Mouse (Mus musculus) MEL (cell line): ENCODE results near the gene Hnmt. TPM values are rescaled to one million over a fixed set of nuclear protein-coding genes. Genes with fewer than 3 reads are reported as not detected.

ENCODE experiments used
- DNase-seq: peaks from one replicate; pipeline ENCODE4 v3.0.0; 2011; ENCODE audit warnings: low read depth, low spot score
- H3K27ac ChIP-seq: 2 replicates; pipeline ENCODE4 v1.5.1; 2012; ENCODE audit warnings: low read depth, mild to moderate bottlenecking, control low read depth, low read length, moderate library complexity; ENCODE audit not compliant: control insufficient read depth
- H3K27me3 ChIP-seq, 2 experiments: fragments of 150-350 bp in 1 of 2; sonication (generic) in 1 of 2; 2 replicates each; pipeline ENCODE4 v1.6.1; 2012; ENCODE audit warnings: low read length in 2 of 2, mild to moderate bottlenecking in 2 of 2, improper control_type of control experiment in 1 of 2, moderate library complexity in 1 of 2; ENCODE audit not compliant: insufficient read depth in 2 of 2, control insufficient read depth in 1 of 2
- H3K36me3 ChIP-seq, 2 experiments: 2 replicates each; pipeline ENCODE4 v1.6.1; 2012 to 2014; ENCODE audit warnings: low read length in 2 of 2, improper control_type of control experiment in 1 of 2, inconsistent platforms in 1 of 2, mild to moderate bottlenecking in 1 of 2; ENCODE audit not compliant: insufficient read depth in 2 of 2, control insufficient read depth in 1 of 2
- H3K4me1 ChIP-seq, 2 experiments: fragments of 150-350 bp in 1 of 2; sonication (generic) in 1 of 2; 2 replicates each; pipeline ENCODE4 v1.6.1; 2012; ENCODE audit warnings: low read length in 2 of 2, improper control_type of control experiment in 1 of 2, mild to moderate bottlenecking in 1 of 2; ENCODE audit not compliant: insufficient read depth in 2 of 2, control insufficient read depth in 1 of 2
- H3K4me3 ChIP-seq, 2 experiments: fragments of 150-350 bp in 1 of 2; sonication (generic) in 1 of 2; 2 replicates each; pipeline ENCODE4 v1.5.1; 2012; ENCODE audit warnings: low read depth in 2 of 2, low read length in 2 of 2, mild to moderate bottlenecking in 2 of 2, moderate library complexity in 2 of 2, control low read depth in 1 of 2, improper control_type of control experiment in 1 of 2; ENCODE audit not compliant: control insufficient read depth in 1 of 2, insufficient read depth in 1 of 2
- H3K79me2 ChIP-seq: 2 replicates; pipeline ENCODE4 v1.6.1; 2012; ENCODE audit warnings: mild to moderate bottlenecking, low read length, moderate library complexity; ENCODE audit not compliant: control insufficient read depth, poor library complexity, insufficient read depth
- H3K9ac ChIP-seq: 2 replicates; pipeline ENCODE4 v1.6.1; 2012; ENCODE audit warnings: low read depth, mild to moderate bottlenecking, control low read depth, low read length, moderate library complexity; ENCODE audit not compliant: control insufficient read depth, poor library complexity, severe bottlenecking
- H3K9me3 ChIP-seq: fragments of 150-350 bp; sonication (generic); replicated peaks from 2 replicates; pipeline ENCODE4 v1.6.1; 2012; ENCODE audit warnings: mild to moderate bottlenecking, low read length, improper control_type of control experiment, moderate library complexity; ENCODE audit not compliant: insufficient read depth
- BHLHE40 ChIP-seq: IDR thresholded peaks from 2 replicates; pipeline ENCODE4 v1.6.1; 2012; ENCODE audit warnings: low read depth, mild to moderate bottlenecking, inconsistent platforms, low read length, improper control_type of control experiment, borderline replicate concordance
- CHD1 ChIP-seq: IDR thresholded peaks from 2 replicates; pipeline ENCODE4 v1.6.1; 2012; ENCODE audit warnings: low read depth, mild to moderate bottlenecking, inconsistent platforms, low read length, improper control_type of control experiment
- CHD2 ChIP-seq: IDR thresholded peaks from 2 replicates; pipeline ENCODE4 v1.6.1; 2011; ENCODE audit warnings: low read length, improper control_type of control experiment
- CTCF ChIP-seq, 3 experiments: IDR thresholded peaks in 2 of 3; conservative IDR thresholded peaks in 1 of 3; 2 replicates each; pipeline ENCODE4 v1.5.1; 2011 to 2012; ENCODE audit warnings: low read length in 3 of 3, low read depth in 2 of 3, mild to moderate bottlenecking in 2 of 3, improper control_type of control experiment in 1 of 3, inconsistent platforms in 1 of 3, mixed read lengths in 1 of 3, moderate library complexity in 1 of 3; ENCODE audit not compliant: control insufficient read depth in 1 of 3, insufficient read depth in 1 of 3, poor library complexity in 1 of 3, severe bottlenecking in 1 of 3
- E2F4 ChIP-seq: IDR thresholded peaks from 2 replicates; pipeline ENCODE4 v1.6.1; 2011; ENCODE audit warnings: low read depth, low read length, improper control_type of control experiment, borderline replicate concordance
- EP300 ChIP-seq, 2 experiments: IDR thresholded peaks; 2 replicates each; pipeline ENCODE4 v1.6.1; 2011; ENCODE audit warnings: improper control_type of control experiment in 2 of 2, low read length in 2 of 2, low read depth in 1 of 2, mild to moderate bottlenecking in 1 of 2
- ETS1 ChIP-seq: IDR thresholded peaks from 2 replicates; pipeline ENCODE4 v1.6.1; 2012; ENCODE audit warnings: low read depth, mild to moderate bottlenecking, inconsistent platforms, low read length, improper control_type of control experiment, moderate library complexity
- GATA1 ChIP-seq: IDR thresholded peaks from 2 replicates; pipeline ENCODE4 v1.6.1; 2011; ENCODE audit warnings: low read depth, low read length, improper control_type of control experiment
- HCFC1 ChIP-seq: IDR thresholded peaks from 2 replicates; pipeline ENCODE4 v1.6.1; 2012; ENCODE audit warnings: low read depth, mild to moderate bottlenecking, inconsistent platforms, low read length, improper control_type of control experiment, moderate library complexity
- MAX ChIP-seq: IDR thresholded peaks from 2 replicates; pipeline ENCODE4 v1.6.1; 2011; ENCODE audit warnings: low read length, improper control_type of control experiment
- MAZ ChIP-seq: IDR thresholded peaks from 2 replicates; pipeline ENCODE4 v1.6.1; 2012; ENCODE audit warnings: low read depth, mild to moderate bottlenecking, inconsistent platforms, low read length, improper control_type of control experiment
- MEF2A ChIP-seq: IDR thresholded peaks from 2 replicates; pipeline ENCODE4 v1.6.1; 2014; ENCODE audit warnings: low read depth, mild to moderate bottlenecking, inconsistent platforms, low read length, improper control_type of control experiment; ENCODE audit not compliant: poor library complexity, insufficient replicate concordance, severe bottlenecking; ENCODE audit errors: extremely low read depth
- MXI1 ChIP-seq: IDR thresholded peaks from 2 replicates; pipeline ENCODE4 v1.6.1; 2011; ENCODE audit warnings: mild to moderate bottlenecking, low read depth, low read length, improper control_type of control experiment
- MYB ChIP-seq: IDR thresholded peaks from 2 replicates; pipeline ENCODE4 v1.6.1; 2011; ENCODE audit warnings: mild to moderate bottlenecking, low read depth, low read length, improper control_type of control experiment
- MYC ChIP-seq: IDR thresholded peaks from 2 replicates; pipeline ENCODE4 v1.6.1; 2011; ENCODE audit warnings: low read depth, mild to moderate bottlenecking, low read length, improper control_type of control experiment, moderate library complexity
- NELFE ChIP-seq: IDR thresholded peaks from 2 replicates; pipeline ENCODE4 v1.6.1; 2011; ENCODE audit warnings: low read depth, low read length, improper control_type of control experiment
- POLR2A ChIP-seq, 2 experiments: IDR thresholded peaks; 2 replicates each; pipeline ENCODE4 v1.6.1; 2011 to 2012; ENCODE audit warnings: low read length in 2 of 2, mild to moderate bottlenecking in 2 of 2, control low read depth in 1 of 2, improper control_type of control experiment in 1 of 2, low read depth in 1 of 2, moderate library complexity in 1 of 2; ENCODE audit not compliant: control insufficient read depth in 1 of 2, insufficient read depth in 1 of 2, poor library complexity in 1 of 2
- POLR2AphosphoS2 ChIP-seq: IDR thresholded peaks from 2 replicates; pipeline ENCODE4 v1.6.1; 2011; ENCODE audit warnings: low read length, improper control_type of control experiment
- POLR2AphosphoS5 ChIP-seq: IDR thresholded peaks from 2 replicates; pipeline ENCODE4 v1.6.1; 2012; ENCODE audit warnings: low read depth, borderline replicate concordance, mild to moderate bottlenecking, inconsistent platforms, low read length, moderate library complexity, mixed read lengths
- RAD21 ChIP-seq: IDR thresholded peaks from 2 replicates; pipeline ENCODE4 v1.6.1; 2011; ENCODE audit warnings: mild to moderate bottlenecking, low read depth, low read length, improper control_type of control experiment
- RCOR1 ChIP-seq: IDR thresholded peaks from 2 replicates; pipeline ENCODE4 v1.6.1; 2012; ENCODE audit warnings: low read depth, mild to moderate bottlenecking, inconsistent platforms, low read length, improper control_type of control experiment
- SIN3A ChIP-seq: IDR thresholded peaks from 2 replicates; pipeline ENCODE4 v1.6.1; 2012; ENCODE audit warnings: low read length, improper control_type of control experiment, inconsistent platforms
- USF1 ChIP-seq: IDR thresholded peaks from 2 replicates; pipeline ENCODE4 v1.6.1; 2014; ENCODE audit warnings: low read depth, mild to moderate bottlenecking, inconsistent platforms, low read length, improper control_type of control experiment, moderate library complexity
- ZC3H11A ChIP-seq: IDR thresholded peaks from 2 replicates; pipeline ENCODE4 v1.6.1; 2012; ENCODE audit warnings: low read depth, mild to moderate bottlenecking, inconsistent platforms, low read length, improper control_type of control experiment
- ZKSCAN1 ChIP-seq: IDR thresholded peaks from 2 replicates; pipeline ENCODE4 v1.6.1; 2012; ENCODE audit warnings: low read depth, mild to moderate bottlenecking, inconsistent platforms, low read length, improper control_type of control experiment, moderate library complexity
- ZMIZ1 ChIP-seq: IDR thresholded peaks from 2 replicates; pipeline ENCODE4 v1.6.1; 2012; ENCODE audit warnings: low read depth, mild to moderate bottlenecking, inconsistent platforms, low read length, improper control_type of control experiment, moderate library complexity
- ZNF384 ChIP-seq: IDR thresholded peaks from 2 replicates; pipeline ENCODE4 v1.6.1; 2012; ENCODE audit warnings: low read depth, mild to moderate bottlenecking, inconsistent platforms, low read length, improper control_type of control experiment
- polyA plus RNA-seq, 2 experiments: library from polyadenylated mRNA; stranded (reverse) in 1 of 2; unstranded in 1 of 2; fragments of >175 nt in 1 of 2; fragments of >200 nt in 1 of 2; gene quantifications; 2 replicates each; pipeline versions ENCODE4 v1.2.1 to v1.2.4; 2012; ENCODE audit warnings: low replicate concordance in 2 of 2, low read depth in 1 of 2; ENCODE audit not compliant: insufficient read length in 2 of 2, insufficient read depth in 1 of 2, missing spikeins in 1 of 2
- total RNA-seq: library from RNA; depleted of rRNA; stranded (reverse); fragments of 300-350 nt; gene quantifications from 2 replicates; pipeline ENCODE4 v1.2.3, GENCODE M21; 2012

Hnmt gene
- total and polyA plus RNA-seq, 3 experiments, result 3.0 to 7.0 TPM; not detected in 1

DNA sequence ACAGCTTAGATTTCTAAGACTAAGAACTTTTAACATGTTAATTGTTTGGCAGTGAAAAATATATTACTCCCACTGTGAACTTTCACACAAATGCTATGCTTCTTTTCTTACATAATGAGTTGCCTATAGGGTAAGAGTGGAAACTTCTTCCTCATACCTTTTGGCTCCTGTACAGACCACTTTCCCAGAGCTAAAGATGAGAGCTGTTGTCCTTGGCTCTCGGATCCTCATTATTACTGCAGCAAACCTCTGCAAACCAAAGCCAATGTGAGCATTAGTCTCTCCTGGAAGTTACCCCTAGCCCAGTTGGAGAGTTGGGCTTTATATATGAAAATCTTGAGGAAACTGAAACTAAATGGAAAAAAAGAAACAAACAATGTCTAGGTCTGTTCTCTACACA, 41.7 kb upstream of the Hnmt start:
- Histone ChIP-seq H3K4me3 (no peak overlapping the region), H3K4me1 (no peaks in the 10 kb centered on the region), H3K27ac (no peak overlapping the region), H3K27me3 (no peaks in the 10 kb centered on the region), H3K9ac (no peak overlapping the region), H3K9me3 (no peaks in the 10 kb centered on the region), H3K36me3 (no peaks in the 10 kb centered on the region), H3K79me2 (no peaks in the 10 kb centered on the region)
- DNase-seq, result no peak
- TF ChIP-seq BHLHE40 (no peak), POLR2AphosphoS5 (no peak)
- TF ChIP-seq, all 39 proteins: peak for 0

DNA sequence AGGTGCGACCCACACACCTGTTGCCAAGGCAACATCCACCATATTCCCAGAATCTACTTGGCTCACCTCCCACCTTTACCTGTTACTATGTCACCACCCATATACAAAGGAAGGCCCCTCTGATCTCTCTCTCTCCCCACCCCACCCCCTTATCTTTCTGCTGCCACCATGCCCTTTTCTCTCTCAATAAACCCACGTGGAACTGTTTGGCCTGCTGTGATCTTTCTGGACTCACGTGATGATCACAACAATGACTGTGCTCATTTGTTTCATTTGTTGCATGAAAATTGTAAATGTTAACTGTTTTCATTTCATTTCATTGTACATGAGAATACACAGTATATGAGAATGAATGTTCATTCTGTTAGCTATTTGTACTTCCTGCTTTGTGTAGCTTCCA, 1.3 kb upstream of the Hnmt start:
- Histone ChIP-seq H3K4me3 (no peak overlapping the region), H3K9ac (no peak overlapping the region), H3K27ac (no peak overlapping the region), H3K36me3 (peaks cover 0 to 11% of the 10 kb centered on the region in 2 experiments; a peak in 2 of 4 replicates), H3K9me3 (no peaks in the 10 kb centered on the region), H3K27me3 (no peaks in the 10 kb centered on the region), H3K4me1 (no peaks in the 10 kb centered on the region; a peak in 2 of 4 replicates), H3K79me2 (no peaks in the 10 kb centered on the region)
- peak; percentile 14 for DNase-seq
- TF ChIP-seq BHLHE40 (peak; percentile 48; the same call in 1 of the 2 replicates), ZC3H11A (no peak), POLR2AphosphoS2 (no peak), EP300 (IDR thresholded peaks at IDR 0.05; ENCODE audit: low read depth in 1 of 2, low read length in 2 of 2) (no peak), MAZ (no peak), POLR2AphosphoS5 (no peak), ZMIZ1 (no peak), CTCF (IDR thresholded peaks at IDR 0.05 in 2 of 3, conservative IDR thresholded peaks at IDR 0.05 in 1 of 3; ENCODE audit: control insufficient read depth in 1 of 3, insufficient read depth in 1 of 3, low read depth in 2 of 3, low read length in 3 of 3, poor library complexity in 1 of 3, severe bottlenecking in 1 of 3) (no peak), GATA1 (no peak), POLR2A (IDR thresholded peaks at IDR 0.05; ENCODE audit: control insufficient read depth in 1 of 2, insufficient read depth in 1 of 2, low read depth in 1 of 2, low read length in 2 of 2, poor library complexity in 1 of 2) (no peak), MEF2A (no peak), MXI1 (peak; percentile 54), ZNF384 (no peak), RAD21 (no peak), ETS1 (no peak), RCOR1 (no peak), ZKSCAN1 (no peak), CHD2 (no peak), SIN3A (0 out of 2 replicates have a peak, but pooled peaks have one; percentile 28), CHD1 (no peak), MYB (no peak), NELFE (no peak), MAX (peak; percentile 51), E2F4 (no peak), USF1 (no peak), HCFC1 (no peak), MYC (no peak)
